Mouse (Mus musculus) olfactory bulb, adult 2 months (tissue): ENCODE measurements around the gene Btn2a2. TPM values are rescaled to one million over a fixed set of nuclear protein-coding genes. Genes with fewer than 3 reads are reported as not detected.

ENCODE experiments used
- H3K27ac ChIP-seq: fragments of 200-500 bp; 2 replicates; pipeline ENCODE4 v1.5.1; 2012; ENCODE audit warnings: low read depth, low read length; ENCODE audit not compliant: insufficient read depth
- H3K4me1 ChIP-seq: fragments of 200-500 bp; 2 replicates; pipeline ENCODE4 v1.6.1; 2012; ENCODE audit warnings: low read length; ENCODE audit not compliant: control insufficient read depth, insufficient read depth
- H3K4me3 ChIP-seq: fragments of 200-500 bp; 2 replicates; pipeline ENCODE4 v1.5.1; 2012; ENCODE audit warnings: mild to moderate bottlenecking, low read depth, low read length, moderate library complexity; ENCODE audit not compliant: insufficient read depth
- CTCF ChIP-seq: fragments of 200-500 bp; IDR thresholded peaks from 2 replicates; pipeline ENCODE4 v1.5.1; 2012; ENCODE audit warnings: low read depth, mild to moderate bottlenecking, low read length, moderate library complexity; ENCODE audit not compliant: insufficient read depth
- POLR2A ChIP-seq: fragments of 200-500 bp; IDR thresholded peaks from 2 replicates; pipeline ENCODE4 v1.6.1; 2012; ENCODE audit warnings: mild to moderate bottlenecking, low read depth, low read length, moderate library complexity; ENCODE audit not compliant: insufficient read depth
- WGBS: fragments of 180-500 bp; shearing (Covaris S2); methylation state at CpG from one replicate; pipeline ENCODE4 v1.1.7; 2018; 5-methylcytosine and 5-hydroxymethylcytosine counted together
- polyA plus RNA-seq: library from polyadenylated mRNA; stranded (reverse); fragments of >200 nt; gene quantifications from 2 replicates; pipeline ENCODE4 v1.2.4, GENCODE M21; 2012; ENCODE audit warnings: low replicate concordance; ENCODE audit not compliant: missing spikeins, insufficient read depth, insufficient read length

Btn2a2 gene
- polyA plus RNA-seq, 1 experiment = not detected

DNA sequence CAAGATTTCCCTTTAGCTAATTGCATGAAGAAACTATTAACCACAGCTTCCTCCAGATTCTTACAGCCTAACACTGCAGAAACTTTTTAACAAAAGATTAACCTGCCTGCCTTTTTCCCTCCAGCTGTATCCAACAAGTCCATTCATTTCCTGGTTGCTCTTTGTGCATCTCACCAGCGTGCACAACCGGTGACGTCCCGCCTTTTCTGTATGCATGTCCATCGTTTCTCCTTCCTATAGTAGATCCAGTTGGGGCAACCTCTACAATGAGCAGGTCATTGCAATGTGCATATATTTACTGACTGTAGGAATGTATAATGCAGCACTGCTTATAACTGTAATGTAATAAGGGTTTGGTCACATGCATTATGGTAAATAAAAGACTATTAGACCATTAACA is 35.3 kb upstream of the Btn2a2 start:
- no peak overlapping the region for H3K27ac ChIP-seq
- H3K4me3 ChIP-seq = no peak overlapping the region
- TF ChIP-seq CTCF (no peak), POLR2A (no peak)
- no peaks in the 10 kb centered on the region for H3K4me1 ChIP-seq
- WGBS = 40% methylated on average over 5 of the region's 5 CpGs

DNA sequence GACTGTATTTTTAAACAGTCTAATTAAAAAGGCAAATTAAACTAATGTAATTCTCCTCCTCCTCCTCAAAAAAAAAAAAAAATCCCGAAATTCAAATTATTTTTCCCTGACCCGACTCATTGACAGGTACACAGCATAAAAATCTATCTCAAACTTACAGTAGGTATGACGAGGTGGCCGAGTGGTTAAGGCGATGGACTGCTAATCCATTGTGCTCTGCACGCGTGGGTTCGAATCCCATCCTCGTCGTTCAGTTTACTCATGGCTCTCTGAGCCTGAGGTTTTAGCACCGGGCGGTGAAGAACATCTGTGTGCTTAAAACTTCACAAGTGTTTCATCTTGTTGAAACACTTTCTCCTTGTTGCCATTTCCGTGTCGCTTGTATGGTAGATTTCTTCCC is 33.0 kb upstream of the Btn2a2 start:
- Histone ChIP-seq H3K27ac (no peak overlapping the region), H3K4me3 (no peak overlapping the region), H3K4me1 (no peaks in the 10 kb centered on the region)
- TF ChIP-seq CTCF = no peak
- TF ChIP-seq POLR2A = no peak
- 5% methylated on average over 14 of the region's 14 CpGs for WGBS

- no peak overlapping the region for H3K4me3 ChIP-seq
- TF ChIP-seq CTCF = no peak
- no peak for TF ChIP-seq POLR2A
- peaks cover 2% of the 10 kb centered on the region; the same call in 1 of the 2 replicates for H3K4me1 ChIP-seq
- H3K27ac ChIP-seq = no peak overlapping the region
- 2% methylated on average over 10 of the region's 10 CpGs for WGBS
Measured at GRCm38 (mm10) chr13:23519416-23519815, 30.8 kb upstream of the Btn2a2 start.

DNA sequence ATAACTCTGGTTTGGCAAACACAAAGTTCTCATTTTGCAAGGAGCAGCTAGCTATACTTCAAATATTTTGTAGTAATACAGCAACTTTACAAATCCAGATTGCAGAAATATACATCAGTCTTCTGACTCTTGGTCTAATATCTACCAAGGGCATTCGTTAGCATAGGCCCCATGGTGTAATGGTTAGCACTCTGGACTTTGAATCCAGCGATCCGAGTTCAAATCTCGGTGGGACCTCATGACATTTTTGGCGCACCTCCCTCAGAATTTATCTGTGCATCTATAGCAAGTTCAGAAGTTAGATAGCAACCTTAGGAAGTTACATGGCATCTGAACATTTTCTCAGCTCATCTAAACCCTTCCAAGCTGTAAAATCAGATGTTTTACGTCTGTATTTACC is 30.2 kb upstream of the Btn2a2 start:
- under 1% methylated on average over 6 of the region's 6 CpGs for WGBS
- H3K4me1 ChIP-seq = peaks cover 2% of the 10 kb centered on the region; the same call in 1 of the 2 replicates
- no peak overlapping the region for H3K27ac ChIP-seq
- no peak overlapping the region for H3K4me3 ChIP-seq
- TF ChIP-seq CTCF = no peak
- TF ChIP-seq POLR2A = no peak

DNA sequence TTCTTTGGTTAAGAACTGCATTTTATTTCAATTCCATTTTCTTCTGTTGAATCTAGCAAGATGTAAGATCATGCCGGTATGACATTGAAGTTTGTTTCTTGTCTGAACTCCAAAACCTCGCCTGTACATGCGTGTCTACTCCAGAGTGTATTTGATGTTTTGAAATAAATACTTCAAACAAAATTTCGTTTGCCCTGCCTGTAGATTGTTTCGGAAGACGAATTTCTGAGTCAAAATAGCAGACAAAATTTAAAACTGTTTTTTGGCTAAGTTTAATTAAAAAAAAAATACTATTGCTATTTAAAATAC is 29.6 kb upstream of the Btn2a2 start:
- peaks cover 2% of the 10 kb centered on the region; the same call in 1 of the 2 replicates for H3K4me1 ChIP-seq
- no peak overlapping the region for H3K4me3 ChIP-seq
- TF ChIP-seq CTCF (no peak), POLR2A (no peak)
- WGBS = under 1% methylated on average over 6 of the region's 6 CpGs
- no peak overlapping the region for H3K27ac ChIP-seq

DNA sequence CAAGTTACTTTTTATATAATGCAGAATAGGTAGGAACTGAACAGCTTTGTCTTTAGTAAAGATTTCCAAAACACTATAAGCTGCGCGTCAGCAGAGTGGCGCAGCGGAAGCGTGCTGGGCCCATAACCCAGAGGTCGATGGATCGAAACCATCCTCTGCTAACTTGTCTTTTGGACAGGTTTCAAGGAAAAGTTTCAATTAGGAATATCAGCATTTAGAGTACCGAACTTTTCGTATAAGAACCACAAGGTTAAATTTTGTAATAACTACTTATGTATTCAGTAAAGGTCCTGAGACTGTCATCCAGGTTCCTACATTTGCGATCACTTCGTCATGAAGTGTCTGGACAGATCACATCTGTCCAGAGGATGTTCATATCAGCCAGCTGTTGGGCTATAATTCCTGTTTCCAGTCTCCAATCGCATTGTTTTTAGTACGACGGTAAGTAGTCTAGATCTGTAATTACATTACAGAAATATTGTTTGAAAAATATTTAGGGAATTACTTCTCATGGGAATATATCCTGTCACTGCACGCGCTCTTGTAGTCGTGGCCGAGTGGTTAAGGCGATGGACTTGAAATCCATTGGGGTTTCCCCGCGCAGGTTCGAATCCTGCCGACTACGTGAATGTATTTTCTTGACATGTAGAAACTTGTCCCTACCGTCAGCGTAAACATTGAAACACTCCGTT is 29.1 kb upstream of the Btn2a2 start:
- Histone ChIP-seq H3K27ac (no peak overlapping the region), H3K4me1 (peaks cover 2% of the 10 kb centered on the region; the same call in 1 of the 2 replicates), H3K4me3 (peak overlapping the region; percentile 53)
- TF ChIP-seq POLR2A (no peak), CTCF (no peak)
- WGBS = under 1% methylated on average over 27 of the region's 27 CpGs

DNA sequence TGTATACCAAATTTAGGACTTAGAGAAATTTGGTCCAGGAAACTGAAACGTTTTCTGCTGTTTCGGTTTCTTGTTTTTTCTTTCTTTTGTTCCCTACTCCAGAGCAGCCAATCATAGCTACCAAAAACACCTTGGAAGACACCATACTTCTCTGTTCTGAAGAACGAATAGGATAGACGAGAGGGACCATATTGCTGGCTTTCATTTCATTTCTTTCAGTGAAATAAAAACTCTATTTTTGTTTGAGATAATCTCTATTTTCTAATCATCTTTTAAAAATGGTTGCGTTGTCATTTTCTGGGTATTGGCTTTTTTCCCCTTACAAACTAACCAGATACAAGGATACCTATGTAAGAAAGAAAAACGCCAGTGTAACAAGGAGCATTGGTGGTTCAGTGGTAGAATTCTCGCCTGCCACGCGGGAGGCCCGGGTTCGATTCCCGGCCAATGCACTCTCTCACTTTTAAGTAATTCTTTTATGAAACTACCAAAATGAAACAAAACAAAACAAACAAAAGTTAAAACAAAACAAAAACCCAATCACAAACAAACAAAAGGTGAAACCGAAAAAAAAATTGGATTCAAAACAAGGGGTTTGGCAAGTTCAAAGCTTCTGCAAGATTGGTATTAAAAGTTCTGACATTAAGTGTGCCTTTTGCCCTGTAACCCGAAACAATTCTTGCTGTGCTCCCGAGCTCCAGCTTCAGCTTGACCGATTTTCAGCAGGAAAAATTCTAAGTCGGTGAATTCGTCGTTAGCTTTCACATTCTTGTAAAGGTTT is 28.4 kb upstream of the Btn2a2 start:
- TF ChIP-seq POLR2A (no peak), CTCF (no peak)
- Histone ChIP-seq H3K4me1 (peaks cover 2% of the 10 kb centered on the region; the same call in 1 of the 2 replicates), H3K27ac (no peak overlapping the region), H3K4me3 (peak overlapping the region; percentile 53)
- WGBS = under 1% methylated on average over 19 of the region's 19 CpGs

DNA sequence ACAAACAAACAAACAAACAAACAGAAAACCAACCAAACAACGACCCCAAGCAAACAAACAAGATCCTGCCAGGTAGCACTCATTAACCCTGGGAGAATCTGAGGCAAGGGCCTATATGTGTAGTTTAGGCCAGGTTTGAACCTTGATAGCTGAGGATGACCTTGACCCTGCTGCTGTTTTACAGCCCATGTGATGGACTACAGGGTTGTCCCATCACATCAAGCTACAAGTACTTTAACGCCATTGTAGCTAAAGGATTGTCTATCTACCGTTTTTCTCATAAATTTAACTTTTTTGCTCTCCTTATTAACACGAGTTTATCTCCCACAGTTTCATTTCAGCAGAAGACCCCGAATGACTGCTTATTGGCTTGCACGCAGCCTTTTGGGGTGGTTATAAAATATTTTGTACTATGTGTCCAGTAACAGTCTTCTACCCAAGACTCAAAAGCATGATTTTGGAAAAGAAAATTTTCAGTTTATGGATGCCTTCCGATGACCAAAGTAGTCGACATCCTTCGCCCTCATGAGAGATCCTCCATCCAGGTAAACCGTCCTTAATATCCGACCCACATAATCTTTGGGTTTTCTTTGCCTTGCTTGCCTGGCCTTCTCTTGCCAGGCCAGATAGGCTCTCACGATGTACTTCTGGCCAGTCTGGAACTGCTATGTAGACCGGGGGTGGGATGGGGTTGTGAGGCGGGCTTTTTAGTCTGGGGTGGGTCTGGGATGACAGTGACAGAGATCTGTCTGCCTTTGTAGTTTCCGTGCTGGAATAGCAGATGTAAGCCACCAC is 27.4 kb upstream of the Btn2a2 start:
- no peak for TF ChIP-seq POLR2A
- no peak for TF ChIP-seq CTCF
- no peak overlapping the region for H3K27ac ChIP-seq
- WGBS = 62% methylated on average over 15 of the region's 15 CpGs
- no peak overlapping the region for H3K4me3 ChIP-seq
- H3K4me1 ChIP-seq = peaks cover 2% of the 10 kb centered on the region; the same call in 1 of the 2 replicates
